Mouse (Mus musculus): Measurements from ENCODE around the gene Lmo4. TPM values are rescaled to one million over a fixed set of nuclear protein-coding genes. Genes with fewer than 3 reads are reported as not detected.

The Lmo4 gene
- total and polyA plus RNA-seq, 2 experiments from 2014 or later, result 77.9 to 139 TPM

- no peak for TF ChIP-seq CTCF (IDR thresholded peaks at IDR 0.05)
- Histone ChIP-seq H3K27ac (ENCODE audit: low read depth, low read length) (no peak overlapping the region), H3K4me3 (ENCODE audit: low read depth, low read length) (no peak overlapping the region), H3K9me3 (ENCODE audit: low read length) (no peaks in the 10 kb centered on the region), H3K4me2 (ENCODE audit: low read depth, low read length, poor library complexity, severe bottlenecking) (no peak overlapping the region), H3K9ac (replicated peaks; ENCODE audit: low read length, poor library complexity, severe bottlenecking) (no peak overlapping the region), H3K27me3 (ENCODE audit: insufficient read depth, low read length) (no peaks in the 10 kb centered on the region), H3K36me3 (ENCODE audit: insufficient read depth, low read length) (no peaks in the 10 kb centered on the region), H3K4me1 (ENCODE audit: insufficient read depth, low read length) (no peaks in the 10 kb centered on the region)
- DNase-seq (ENCODE audit: low spot score) (peak; percentile 30), ATAC-seq (ENCODE audit: low FRiP score) (no peak)
- WGBS, result 80% methylated on average over 9 of the region's 9 CpGs
These were observed 40.2 kb downstream of the Lmo4 start for GRCm38 (mm10) chr3:144164665-144165385.

- H3K4me3 ChIP-seq (ENCODE audit: low read depth, low read length), result no peak overlapping the region
- H3K9ac ChIP-seq (replicated peaks; ENCODE audit: low read length, poor library complexity, severe bottlenecking), result no peak overlapping the region
- no peak overlapping the region for H3K4me2 ChIP-seq (ENCODE audit: low read depth, low read length, poor library complexity, severe bottlenecking)
- DNase-seq (ENCODE audit: low spot score), result no peak
- H3K9me3 ChIP-seq (ENCODE audit: low read length), result no peaks in the 10 kb centered on the region
- H3K27ac ChIP-seq (ENCODE audit: low read depth, low read length), result no peak overlapping the region
- H3K4me1 ChIP-seq (ENCODE audit: insufficient read depth, low read length), result no peaks in the 10 kb centered on the region
- no peaks in the 10 kb centered on the region for H3K27me3 ChIP-seq (ENCODE audit: insufficient read depth, low read length)
- ATAC-seq (ENCODE audit: low FRiP score), result no peak
- 97% methylated on average over 2 of the region's 2 CpGs for WGBS
- TF ChIP-seq CTCF (IDR thresholded peaks at IDR 0.05), result no peak
- H3K36me3 ChIP-seq (ENCODE audit: insufficient read depth, low read length), result no peaks in the 10 kb centered on the region
These were observed 41.3 kb downstream of the Lmo4 start for GRCm38 (mm10) chr3:144163718-144164117.

- Histone ChIP-seq H3K4me2 (ENCODE audit: low read depth, low read length, poor library complexity, severe bottlenecking) (no peak overlapping the region), H3K4me1 (ENCODE audit: insufficient read depth, low read length) (no peaks in the 10 kb centered on the region), H3K9ac (replicated peaks; ENCODE audit: low read length, poor library complexity, severe bottlenecking) (no peak overlapping the region), H3K9me3 (ENCODE audit: low read length) (no peaks in the 10 kb centered on the region), H3K27me3 (ENCODE audit: insufficient read depth, low read length) (no peaks in the 10 kb centered on the region), H3K36me3 (ENCODE audit: insufficient read depth, low read length) (no peaks in the 10 kb centered on the region), H3K27ac (ENCODE audit: low read depth, low read length) (no peak overlapping the region), H3K4me3 (ENCODE audit: low read depth, low read length) (no peak overlapping the region)
- no peak for DNase-seq (ENCODE audit: low spot score)
- ATAC-seq (ENCODE audit: low FRiP score), result no peak
- TF ChIP-seq CTCF (IDR thresholded peaks at IDR 0.05), result no peak
- 43% methylated on average over 8 of the region's 8 CpGs for WGBS
These were observed 42.9 kb downstream of the Lmo4 start for GRCm38 (mm10) chr3:144162156-144162555.

- ATAC-seq (ENCODE audit: low FRiP score), result no peak
- no peaks in the 10 kb centered on the region for H3K36me3 ChIP-seq (ENCODE audit: insufficient read depth, low read length)
- no peaks in the 10 kb centered on the region for H3K27me3 ChIP-seq (ENCODE audit: insufficient read depth, low read length)
- no peak for TF ChIP-seq CTCF (IDR thresholded peaks at IDR 0.05)
- no peak overlapping the region for H3K27ac ChIP-seq (ENCODE audit: low read depth, low read length)
- H3K4me2 ChIP-seq (ENCODE audit: low read depth, low read length, poor library complexity, severe bottlenecking), result no peak overlapping the region
- 84% methylated on average over 2 of the region's 2 CpGs for WGBS
- no peak overlapping the region for H3K9ac ChIP-seq (replicated peaks; ENCODE audit: low read length, poor library complexity, severe bottlenecking)
- H3K4me1 ChIP-seq (ENCODE audit: insufficient read depth, low read length), result no peaks in the 10 kb centered on the region
- H3K4me3 ChIP-seq (ENCODE audit: low read depth, low read length), result no peak overlapping the region
- DNase-seq (ENCODE audit: low spot score), result no peak
- H3K9me3 ChIP-seq (ENCODE audit: low read length), result no peaks in the 10 kb centered on the region
These were observed 43.8 kb downstream of the Lmo4 start for GRCm38 (mm10) chr3:144161261-144161660.

GRCm38 (mm10) chr3:144155746-144156145, 49.3 kb downstream of the Lmo4 start:
- Histone ChIP-seq H3K27me3 (ENCODE audit: insufficient read depth, low read length) (no peaks in the 10 kb centered on the region), H3K9ac (replicated peaks; ENCODE audit: low read length, poor library complexity, severe bottlenecking) (no peak overlapping the region), H3K9me3 (ENCODE audit: low read length) (no peaks in the 10 kb centered on the region), H3K4me2 (ENCODE audit: low read depth, low read length, poor library complexity, severe bottlenecking) (no peak overlapping the region), H3K27ac (ENCODE audit: low read depth, low read length) (no peak overlapping the region), H3K4me3 (ENCODE audit: low read depth, low read length) (no peak overlapping the region), H3K4me1 (ENCODE audit: insufficient read depth, low read length) (no peaks in the 10 kb centered on the region), H3K36me3 (ENCODE audit: insufficient read depth, low read length) (no peaks in the 10 kb centered on the region)
- TF ChIP-seq CTCF (IDR thresholded peaks at IDR 0.05), result no peak
- DNase-seq (ENCODE audit: low spot score) (no peak), ATAC-seq (ENCODE audit: low FRiP score) (no peak)
- 80% methylated on average over 3 of the region's 3 CpGs for WGBS

- Histone ChIP-seq H3K4me2 (ENCODE audit: low read depth, low read length, poor library complexity, severe bottlenecking) (no peak overlapping the region), H3K36me3 (ENCODE audit: insufficient read depth, low read length) (no peaks in the 10 kb centered on the region), H3K4me3 (ENCODE audit: low read depth, low read length) (no peak overlapping the region), H3K9ac (replicated peaks; ENCODE audit: low read length, poor library complexity, severe bottlenecking) (no peak overlapping the region), H3K9me3 (ENCODE audit: low read length) (no peaks in the 10 kb centered on the region), H3K27ac (ENCODE audit: low read depth, low read length) (no peak overlapping the region), H3K4me1 (ENCODE audit: insufficient read depth, low read length) (no peaks in the 10 kb centered on the region), H3K27me3 (ENCODE audit: insufficient read depth, low read length) (no peaks in the 10 kb centered on the region)
- TF ChIP-seq CTCF (IDR thresholded peaks at IDR 0.05), result no peak
- 72% methylated on average over 2 of the region's 2 CpGs for WGBS
- DNase-seq (ENCODE audit: low spot score) (no peak), ATAC-seq (ENCODE audit: low FRiP score) (no peak)
These were observed 51.6 kb downstream of the Lmo4 start for GRCm38 (mm10) chr3:144153395-144153794.

Data from midbrain, postnatal 0 days (tissue).